Mouse (Mus musculus): ENCODE data around the gene Cdh20. TPM values are rescaled to one million over a fixed set of nuclear protein-coding genes. Genes with fewer than 3 reads are reported as not detected.

Cdh20 gene
- polyA plus RNA-seq, 1 experiment from 2014 or later: 0.33 TPM

- no peak overlapping the region for H3K27ac ChIP-seq
- H3K4me1 ChIP-seq: no peaks in the 10 kb centered on the region
- H3K4me2 ChIP-seq (replicated peaks): no peak overlapping the region
- H3K9ac ChIP-seq: no peak overlapping the region
- no peaks in the 10 kb centered on the region for H3K9me3 ChIP-seq
- WGBS: 35% methylated on average over 5 of the region's 5 CpGs
- no peaks in the 10 kb centered on the region for H3K27me3 ChIP-seq
- no peak overlapping the region for H3K4me3 ChIP-seq
- ATAC-seq (ENCODE audit: insufficient number of reproducible peaks, insufficient read depth, low FRiP score, low TSS enrichment): no peak
- H3K36me3 ChIP-seq: no peaks in the 10 kb centered on the region
Measured at GRCm38 (mm10) chr1:104986222-104986973, 218.1 kb downstream of the Cdh20 start.

GRCm38 (mm10) chr1:104987526-104987925 lies 219.2 kb downstream of the Cdh20 start:
- no peaks in the 10 kb centered on the region for H3K36me3 ChIP-seq
- no peak overlapping the region for H3K4me3 ChIP-seq
- H3K4me2 ChIP-seq (replicated peaks): no peak overlapping the region
- no peak overlapping the region for H3K27ac ChIP-seq
- no peak overlapping the region for H3K9ac ChIP-seq
- no peaks in the 10 kb centered on the region for H3K27me3 ChIP-seq
- ATAC-seq (ENCODE audit: insufficient number of reproducible peaks, insufficient read depth, low FRiP score, low TSS enrichment): no peak
- 90% methylated on average over 16 of the region's 16 CpGs for WGBS
- no peaks in the 10 kb centered on the region for H3K4me1 ChIP-seq
- H3K9me3 ChIP-seq: no peaks in the 10 kb centered on the region

GRCm38 (mm10) chr1:104992441-104992840 lies 224.1 kb downstream of the Cdh20 start:
- H3K9me3 ChIP-seq: no peaks in the 10 kb centered on the region
- no peak overlapping the region for H3K9ac ChIP-seq
- 0 out of 2 replicates have a peak, but pooled peaks cover 5% of the 10 kb centered on the region for H3K27me3 ChIP-seq
- no peak overlapping the region for H3K4me2 ChIP-seq (replicated peaks)
- no peak for ATAC-seq (ENCODE audit: insufficient number of reproducible peaks, insufficient read depth, low FRiP score, low TSS enrichment)
- no peak overlapping the region for H3K27ac ChIP-seq
- no peak overlapping the region for H3K4me3 ChIP-seq
- no peaks in the 10 kb centered on the region for H3K4me1 ChIP-seq
- H3K36me3 ChIP-seq: no peaks in the 10 kb centered on the region

DNA sequence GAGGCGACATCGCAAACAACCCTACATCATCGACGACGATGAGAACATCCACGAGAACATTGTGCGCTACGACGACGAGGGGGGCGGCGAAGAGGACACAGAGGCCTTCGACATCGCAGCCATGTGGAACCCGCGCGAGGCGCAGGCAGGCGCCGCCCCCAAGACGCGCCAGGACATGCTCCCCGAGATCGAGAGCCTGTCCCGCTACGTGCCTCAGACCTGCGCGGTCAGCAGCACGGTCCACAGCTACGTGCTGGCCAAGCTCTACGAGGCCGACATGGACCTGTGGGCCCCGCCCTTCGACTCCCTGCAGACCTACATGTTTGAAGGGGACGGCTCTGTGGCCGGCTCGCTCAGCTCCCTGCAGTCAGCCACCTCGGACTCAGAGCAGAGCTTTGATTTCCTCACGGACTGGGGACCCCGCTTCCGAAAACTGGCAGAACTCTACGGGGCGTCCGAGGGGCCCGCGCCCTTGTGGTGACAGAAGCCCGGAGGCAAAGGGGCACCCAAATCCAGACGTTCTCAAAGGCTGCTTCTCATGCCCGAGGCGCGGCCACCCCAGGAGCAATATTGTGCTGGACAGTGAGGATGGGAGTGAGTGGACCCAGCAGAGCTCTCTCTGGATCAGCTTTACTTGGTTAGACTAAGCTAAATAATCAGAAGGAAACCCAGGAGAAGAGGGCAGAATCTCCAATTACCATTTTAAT lies 225.7 kb downstream of the Cdh20 start:
- peak; percentile 81; the same call in 1 of the 2 replicates for ATAC-seq (ENCODE audit: insufficient number of reproducible peaks, insufficient read depth, low FRiP score, low TSS enrichment)
- Histone ChIP-seq H3K4me2 (replicated peaks) (peak overlapping the region; percentile 86), H3K27ac (no peak overlapping the region), H3K4me3 (peak overlapping the region; percentile 38), H3K27me3 (0 out of 2 replicates have a peak, but pooled peaks cover 5% of the 10 kb centered on the region), H3K9ac (peak overlapping the region; percentile 38), H3K4me1 (no peaks in the 10 kb centered on the region), H3K36me3 (no peaks in the 10 kb centered on the region), H3K9me3 (no peaks in the 10 kb centered on the region)
- WGBS: 7% methylated on average over 51 of the region's 51 CpGs

DNA sequence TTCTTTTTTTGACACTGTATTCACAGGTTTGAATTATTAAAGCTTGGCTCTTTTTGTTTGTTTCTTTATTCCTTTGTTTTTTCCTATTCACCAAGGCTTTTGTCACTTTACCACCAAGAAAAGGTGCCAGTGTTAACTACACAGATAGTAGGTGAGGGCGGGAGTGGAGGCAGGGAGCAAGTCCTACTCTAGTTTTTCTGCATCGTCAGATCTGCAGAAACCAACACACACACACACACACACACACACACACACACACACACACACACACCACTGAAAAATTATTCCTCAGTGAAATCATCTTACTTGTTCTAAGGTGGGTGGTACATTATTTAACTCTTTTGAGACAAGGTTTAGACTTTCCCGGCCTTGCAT lies 226.3 kb downstream of the Cdh20 start:
- Histone ChIP-seq H3K36me3 (no peaks in the 10 kb centered on the region), H3K4me2 (replicated peaks) (no peak overlapping the region), H3K27ac (no peak overlapping the region), H3K4me1 (no peaks in the 10 kb centered on the region), H3K9ac (no peak overlapping the region), H3K9me3 (no peaks in the 10 kb centered on the region), H3K27me3 (0 out of 2 replicates have a peak, but pooled peaks cover 5% of the 10 kb centered on the region), H3K4me3 (no peak overlapping the region)
- WGBS: 68% methylated on average over 3 of the region's 3 CpGs
- ATAC-seq (ENCODE audit: insufficient number of reproducible peaks, insufficient read depth, low FRiP score, low TSS enrichment): no peak

- WGBS: 61% methylated on average over 2 of the region's 2 CpGs
- Histone ChIP-seq H3K4me1 (no peaks in the 10 kb centered on the region), H3K4me3 (no peak overlapping the region), H3K4me2 (replicated peaks) (no peak overlapping the region), H3K9ac (no peak overlapping the region), H3K36me3 (no peaks in the 10 kb centered on the region), H3K9me3 (no peaks in the 10 kb centered on the region), H3K27me3 (0 out of 2 replicates have a peak, but pooled peaks cover 3% of the 10 kb centered on the region), H3K27ac (no peak overlapping the region)
- ATAC-seq (ENCODE audit: insufficient number of reproducible peaks, insufficient read depth, low FRiP score, low TSS enrichment): no peak
Measured at GRCm38 (mm10) chr1:104997814-104998213, 229.5 kb downstream of the Cdh20 start.

- Histone ChIP-seq H3K9me3 (no peaks in the 10 kb centered on the region), H3K4me3 (no peak overlapping the region), H3K9ac (no peak overlapping the region), H3K27me3 (no peaks in the 10 kb centered on the region), H3K4me1 (no peaks in the 10 kb centered on the region), H3K36me3 (no peaks in the 10 kb centered on the region), H3K4me2 (replicated peaks) (no peak overlapping the region), H3K27ac (no peak overlapping the region)
- no peak for ATAC-seq (ENCODE audit: insufficient number of reproducible peaks, insufficient read depth, low FRiP score, low TSS enrichment)
- 73% methylated on average over 1 of the region's 1 CpGs for WGBS
Measured at GRCm38 (mm10) chr1:105002179-105002578, 233.8 kb downstream of the Cdh20 start.

DNA sequence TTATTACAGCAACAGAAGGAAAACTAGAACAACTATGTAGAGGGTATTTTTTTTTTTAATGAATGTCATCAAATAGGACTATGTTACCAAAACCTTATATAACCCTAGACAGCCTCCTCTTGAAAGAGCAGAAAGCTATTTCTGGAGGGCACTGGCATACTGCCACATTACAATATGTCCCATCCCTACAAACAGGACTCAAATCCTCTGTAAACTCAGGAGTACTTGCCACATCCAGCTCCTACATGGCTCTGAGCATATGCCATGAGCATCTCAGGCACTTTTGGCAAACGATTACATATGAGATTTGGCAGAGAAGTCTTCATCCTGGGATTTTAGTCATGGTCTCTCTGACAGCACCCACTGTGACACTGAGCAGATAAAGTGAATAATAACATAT lies 235.5 kb downstream of the Cdh20 start:
- Histone ChIP-seq H3K27me3 (no peaks in the 10 kb centered on the region), H3K9ac (no peak overlapping the region), H3K9me3 (no peaks in the 10 kb centered on the region), H3K27ac (no peak overlapping the region), H3K4me3 (no peak overlapping the region), H3K4me2 (replicated peaks) (no peak overlapping the region), H3K4me1 (no peaks in the 10 kb centered on the region), H3K36me3 (no peaks in the 10 kb centered on the region)
- 76% methylated on average over 1 of the region's 1 CpGs for WGBS
- no peak for ATAC-seq (ENCODE audit: insufficient number of reproducible peaks, insufficient read depth, low FRiP score, low TSS enrichment)

DNA sequence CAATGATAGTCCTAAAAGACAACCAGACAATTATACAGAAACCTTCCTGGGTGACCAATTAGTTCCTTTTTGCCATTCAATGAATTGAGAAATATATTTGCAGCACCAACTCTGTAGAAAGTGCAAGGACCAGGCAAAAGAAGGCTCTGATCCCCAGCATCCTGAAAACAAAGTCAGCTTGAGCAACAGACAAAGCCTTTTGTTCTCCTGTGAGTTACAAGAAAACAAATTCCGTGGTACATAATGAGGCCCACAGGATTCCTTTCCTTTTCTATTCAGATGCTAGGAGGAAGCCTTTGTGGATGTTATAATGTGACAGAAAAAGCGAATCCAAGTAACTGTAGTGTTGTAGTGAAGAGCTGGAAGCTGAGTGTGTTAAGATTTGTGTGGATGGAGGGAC lies 244.3 kb downstream of the Cdh20 start:
- 9% methylated on average over 2 of the region's 2 CpGs for WGBS
- Histone ChIP-seq H3K4me3 (no peak overlapping the region), H3K27ac (no peak overlapping the region), H3K9me3 (no peaks in the 10 kb centered on the region), H3K36me3 (no peaks in the 10 kb centered on the region), H3K27me3 (no peaks in the 10 kb centered on the region), H3K9ac (no peak overlapping the region), H3K4me2 (replicated peaks) (no peak overlapping the region), H3K4me1 (no peaks in the 10 kb centered on the region)
- ATAC-seq (ENCODE audit: insufficient number of reproducible peaks, insufficient read depth, low FRiP score, low TSS enrichment): no peak

DNA sequence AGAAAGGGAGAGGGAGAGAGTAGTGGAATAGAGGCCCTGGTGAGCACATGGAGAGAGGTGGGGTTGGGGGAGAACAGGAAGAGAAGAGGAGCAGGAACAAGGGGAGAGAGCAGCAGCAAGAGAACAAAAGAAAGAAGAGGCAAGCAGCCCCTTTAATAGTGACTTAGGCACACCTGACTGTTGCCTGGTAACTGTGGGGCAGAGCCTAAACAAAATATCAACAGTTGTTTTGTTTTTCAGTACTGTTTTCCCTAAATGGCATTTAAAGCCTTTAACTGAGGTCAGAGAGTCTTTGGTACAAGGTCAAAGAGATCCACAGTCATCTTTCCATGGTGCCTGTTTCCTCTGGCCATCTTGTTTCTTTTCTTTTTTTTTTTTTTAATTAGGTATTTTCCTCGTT lies 245.0 kb downstream of the Cdh20 start:
- no peaks in the 10 kb centered on the region for H3K4me1 ChIP-seq
- H3K36me3 ChIP-seq: no peaks in the 10 kb centered on the region
- H3K27me3 ChIP-seq: no peaks in the 10 kb centered on the region
- H3K4me2 ChIP-seq (replicated peaks): no peak overlapping the region
- H3K4me3 ChIP-seq: no peak overlapping the region
- 58% methylated on average over 1 of the region's 1 CpGs for WGBS
- H3K9ac ChIP-seq: no peak overlapping the region
- H3K27ac ChIP-seq: no peak overlapping the region
- no peaks in the 10 kb centered on the region for H3K9me3 ChIP-seq
- ATAC-seq (ENCODE audit: insufficient number of reproducible peaks, insufficient read depth, low FRiP score, low TSS enrichment): no peak

- no peak overlapping the region for H3K4me2 ChIP-seq (replicated peaks)
- no peaks in the 10 kb centered on the region for H3K4me1 ChIP-seq
- no peak overlapping the region for H3K9ac ChIP-seq
- ATAC-seq (ENCODE audit: insufficient number of reproducible peaks, insufficient read depth, low FRiP score, low TSS enrichment): no peak
- H3K27ac ChIP-seq: no peak overlapping the region
- H3K9me3 ChIP-seq: no peaks in the 10 kb centered on the region
- WGBS: 82% methylated on average over 3 of the region's 3 CpGs
- no peaks in the 10 kb centered on the region for H3K36me3 ChIP-seq
- no peaks in the 10 kb centered on the region for H3K27me3 ChIP-seq
- no peak overlapping the region for H3K4me3 ChIP-seq
Measured at GRCm38 (mm10) chr1:105041668-105042067, 273.3 kb downstream of the Cdh20 start.
